Mouse (Mus musculus): ENCODE measurements around the gene Lsm6. TPM values are rescaled to one million over a fixed set of nuclear protein-coding genes. Genes with fewer than 3 reads are reported as not detected.

Lsm6 gene
- total RNA-seq (2015) (208 and 211 TPM in 2 replicates), total RNA-seq (2017) (214 and 218 TPM in 2 replicates)

GRCm38 (mm10) chr8:78820673-78821310 lies at the start of gene Lsm6:
Lsm6 (minus strand) TSS chr8:78821140.
- peak; percentile 92 for ATAC-seq (replicated peaks; ENCODE audit: poor library complexity)

DNA sequence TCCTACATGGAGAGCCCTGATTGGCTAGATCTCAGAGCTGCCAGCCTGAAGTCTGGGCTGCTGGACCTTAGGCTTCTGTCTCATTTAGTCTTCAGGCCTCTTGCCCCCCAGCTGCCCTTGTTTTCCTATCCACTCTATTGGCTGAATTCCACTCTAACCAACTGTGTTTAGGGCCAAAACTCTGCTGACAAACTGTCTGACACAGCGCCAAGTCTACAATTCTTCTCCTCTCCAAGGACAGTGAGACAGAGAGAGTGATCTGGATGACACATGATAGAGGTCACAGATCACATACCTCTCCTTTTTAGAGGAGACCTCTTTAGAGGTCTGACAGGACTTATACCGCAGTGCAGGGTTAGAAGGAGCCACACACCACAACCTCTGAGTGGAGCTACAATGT lies 46.1 kb upstream of the Lsm6 start:
- ATAC-seq (replicated peaks; ENCODE audit: poor library complexity) = no peak

DNA sequence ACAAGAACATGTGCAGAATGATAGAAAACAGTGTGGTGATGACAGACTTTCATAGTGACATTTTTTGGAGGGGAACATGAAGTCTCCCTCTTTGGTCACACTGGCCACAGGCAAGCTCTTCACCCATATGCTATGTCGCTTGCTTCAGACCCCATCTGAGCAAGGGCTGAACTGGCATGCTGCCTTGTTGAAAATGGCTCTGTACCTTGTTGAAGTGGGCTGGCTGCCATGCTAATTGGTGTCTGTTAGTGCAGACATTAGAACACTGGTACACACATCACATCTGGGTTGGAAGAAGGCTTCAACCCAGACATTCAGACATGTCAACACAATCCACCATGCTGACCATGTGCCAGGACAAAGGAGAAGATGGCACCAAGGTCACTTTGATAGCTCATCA lies 42.1 kb upstream of the Lsm6 start:
- no peak for ATAC-seq (replicated peaks; ENCODE audit: poor library complexity)

DNA sequence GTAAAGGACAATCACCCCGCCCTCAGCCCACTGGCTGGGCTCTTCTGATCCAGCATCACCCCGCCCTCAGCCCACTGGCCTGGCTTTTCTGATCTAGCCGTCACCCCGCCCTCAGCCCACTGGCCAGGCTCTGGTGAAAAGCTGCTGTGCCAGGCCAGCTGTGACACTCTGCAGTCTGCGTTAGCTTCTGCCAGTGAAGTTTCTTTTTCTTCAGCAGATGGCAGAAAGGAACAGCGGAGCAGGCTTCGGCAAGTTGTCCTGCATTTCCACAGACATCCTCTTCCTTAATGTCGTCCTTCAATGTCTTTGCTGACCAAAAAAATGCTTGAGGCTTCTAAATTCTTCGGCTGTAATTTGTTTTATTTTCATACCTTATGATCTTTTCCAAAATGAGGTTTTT lies 41.1 kb upstream of the Lsm6 start:
- ATAC-seq (replicated peaks; ENCODE audit: poor library complexity) = no peak

GRCm38 (mm10) chr8:78860789-78861188 lies 39.8 kb upstream of the Lsm6 start:
- no peak for ATAC-seq (replicated peaks; ENCODE audit: poor library complexity)

DNA sequence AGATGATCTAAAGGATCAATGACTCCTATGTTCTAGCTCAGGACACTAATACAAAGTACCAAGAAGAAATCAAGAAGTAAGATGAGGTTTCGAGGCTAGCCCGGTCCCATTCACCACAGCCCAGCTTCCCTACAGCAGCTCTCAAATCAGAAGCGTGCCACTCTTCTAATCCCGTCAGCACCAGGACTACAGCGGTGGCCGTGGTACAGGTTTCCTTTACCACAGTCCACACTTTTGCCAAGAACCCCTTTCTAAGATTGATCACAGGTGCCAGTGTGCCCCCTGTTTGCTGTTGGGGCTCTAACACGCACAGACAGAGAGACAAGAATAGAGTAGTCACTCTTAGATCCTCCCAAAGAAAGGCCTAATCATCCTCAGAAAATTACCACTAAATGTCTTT lies 36.5 kb upstream of the Lsm6 start:
- no peak for ATAC-seq (replicated peaks; ENCODE audit: poor library complexity)

- no peak for ATAC-seq (replicated peaks; ENCODE audit: poor library complexity)
These were observed 31.3 kb upstream of the Lsm6 start for GRCm38 (mm10) chr8:78852279-78852678.

DNA sequence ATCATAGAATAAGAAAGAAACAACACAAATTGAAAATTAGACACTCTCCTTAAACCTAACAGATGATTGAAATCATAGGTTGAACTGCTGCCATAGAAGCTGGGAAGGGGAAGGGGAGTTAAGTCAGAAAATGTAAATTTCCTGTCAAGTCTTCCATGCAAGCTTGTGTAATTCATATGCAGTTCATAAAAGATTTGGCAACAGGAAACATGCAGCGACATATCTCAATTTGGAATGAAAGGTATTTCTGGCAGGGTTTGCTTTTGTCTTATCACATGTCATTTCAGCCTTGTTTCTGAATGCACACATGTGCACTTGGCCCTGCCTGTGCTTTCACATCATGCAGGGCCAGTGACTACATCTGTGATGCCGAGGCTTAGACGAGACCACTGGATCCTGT lies 26.3 kb upstream of the Lsm6 start:
- ATAC-seq (replicated peaks; ENCODE audit: poor library complexity) = no peak

- no peak for ATAC-seq (replicated peaks; ENCODE audit: poor library complexity)
These were observed 23.6 kb upstream of the Lsm6 start for GRCm38 (mm10) chr8:78844559-78844958.

GRCm38 (mm10) chr8:78838656-78839413 lies 17.9 kb upstream of the Lsm6 start:
- peak; percentile 50; the same call in 1 of the 2 replicates for ATAC-seq (replicated peaks; ENCODE audit: poor library complexity)

- no peak for ATAC-seq (replicated peaks; ENCODE audit: poor library complexity)
These were observed 15.2 kb upstream of the Lsm6 start for GRCm38 (mm10) chr8:78836091-78836490.

GRCm38 (mm10) chr8:78828414-78828813 lies 7.5 kb upstream of the Lsm6 start:
- ATAC-seq (replicated peaks; ENCODE audit: poor library complexity) = no peak

DNA sequence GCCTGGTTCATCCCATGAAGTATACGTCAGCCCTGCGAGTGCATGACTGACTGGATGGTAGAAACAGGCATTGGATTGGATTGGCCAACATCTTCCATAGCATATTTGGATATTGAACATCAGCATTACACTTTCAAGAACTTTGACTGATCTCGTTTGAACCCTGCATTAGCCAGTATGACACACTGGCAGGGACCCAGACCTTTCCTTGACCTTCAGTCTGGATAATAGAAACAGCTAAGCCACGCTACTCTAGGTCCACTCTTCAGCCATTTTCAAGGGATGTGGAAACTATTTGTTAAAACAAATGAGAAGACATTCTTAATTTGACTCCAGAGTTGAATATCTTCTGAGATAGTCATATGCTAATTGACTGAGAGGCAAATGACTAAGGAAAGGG lies 3.6 kb upstream of the Lsm6 start:
- ATAC-seq (replicated peaks; ENCODE audit: poor library complexity) = no peak

DNA sequence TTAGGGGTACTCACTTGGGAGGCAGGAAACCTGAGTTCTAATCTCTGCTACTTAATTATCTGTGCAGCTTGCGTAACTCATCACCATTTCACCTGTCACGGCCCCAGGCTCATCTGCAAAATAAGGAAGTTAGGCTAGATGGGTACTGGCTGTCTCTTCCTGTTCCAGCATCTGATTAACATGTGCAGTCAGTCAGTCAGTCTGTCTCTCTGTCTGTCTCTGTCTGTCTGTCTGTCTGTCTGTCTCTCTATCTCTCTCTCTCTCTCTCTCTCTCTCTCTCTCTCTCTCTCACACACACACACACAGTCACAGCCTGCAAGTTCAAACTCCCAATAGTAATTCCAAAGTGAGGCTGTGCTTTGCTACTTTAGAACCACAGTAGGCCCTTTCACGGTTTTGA lies 967 bp downstream of the Lsm6 start:
- ATAC-seq (replicated peaks; ENCODE audit: poor library complexity) = peak; percentile 68

DNA sequence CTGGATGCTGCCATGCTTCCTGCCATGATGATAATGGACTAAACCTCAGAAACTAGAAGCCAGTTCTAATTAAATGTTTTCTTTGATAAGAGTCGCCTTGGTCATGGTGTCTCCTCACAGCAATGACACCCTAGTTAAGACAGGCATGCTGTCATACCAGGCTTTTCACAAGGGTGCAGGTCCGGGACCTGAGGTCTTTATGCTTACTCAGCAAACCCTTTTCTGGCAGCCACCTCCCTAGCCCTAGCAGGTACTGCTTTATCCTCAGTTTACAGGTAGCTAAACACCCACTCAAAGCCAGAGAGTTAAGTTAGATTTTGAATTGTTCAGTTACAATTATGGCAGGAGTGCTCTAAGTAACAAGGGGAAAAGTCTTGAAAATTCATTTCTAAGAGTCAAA lies 6.2 kb downstream of the Lsm6 start:
- ATAC-seq (replicated peaks; ENCODE audit: poor library complexity) = no peak

DNA sequence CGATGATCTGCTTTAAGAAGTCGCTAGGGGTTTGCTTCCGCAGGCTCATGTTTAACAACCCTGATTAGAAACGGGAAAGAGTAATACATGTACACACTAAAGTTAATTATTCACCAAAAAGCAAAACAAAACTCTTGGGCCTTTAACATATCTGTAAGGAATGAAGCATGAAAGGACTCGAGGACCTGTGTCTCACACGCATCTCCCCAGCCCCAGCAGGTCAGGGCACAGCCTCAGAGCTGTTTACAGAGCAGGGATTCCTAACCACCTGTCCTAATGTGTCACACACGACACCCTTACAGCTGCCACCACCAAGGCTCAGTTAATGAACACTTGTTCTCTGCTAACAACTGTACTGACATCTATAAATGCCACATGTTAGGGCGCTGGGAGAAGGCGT lies 7.9 kb downstream of the Lsm6 start:
- ATAC-seq (replicated peaks; ENCODE audit: poor library complexity) = no peak

DNA sequence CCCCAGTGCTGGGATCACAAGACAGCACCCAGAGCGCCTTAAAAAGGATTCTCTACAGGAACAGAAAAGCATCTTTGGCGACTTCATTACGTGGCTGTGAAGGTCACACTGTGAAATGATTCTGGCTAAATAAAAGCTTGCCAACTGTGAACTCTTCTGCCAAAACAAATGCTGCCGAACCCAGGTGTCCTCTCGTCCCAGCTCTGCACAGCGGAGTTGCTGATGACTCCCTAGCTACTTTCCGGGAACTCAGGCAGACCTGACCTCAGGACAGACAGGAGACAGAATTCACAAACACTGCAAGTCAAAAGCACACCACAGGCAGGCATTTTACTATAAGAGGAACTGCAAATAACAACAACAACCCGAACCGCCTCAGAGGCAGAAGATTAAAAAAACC lies 8.5 kb downstream of the Lsm6 start:
- ATAC-seq (replicated peaks; ENCODE audit: poor library complexity) = no peak

- ATAC-seq (replicated peaks; ENCODE audit: poor library complexity) = no peak
These were observed 9.2 kb downstream of the Lsm6 start for GRCm38 (mm10) chr8:78811748-78812147.

- ATAC-seq (replicated peaks; ENCODE audit: poor library complexity) = peak; percentile 93
These were observed 10.7 kb downstream of the Lsm6 start for GRCm38 (mm10) chr8:78810207-78810675.

- ATAC-seq (replicated peaks; ENCODE audit: poor library complexity) = no peak
These were observed 11.3 kb downstream of the Lsm6 start for GRCm38 (mm10) chr8:78809454-78810206.

DNA sequence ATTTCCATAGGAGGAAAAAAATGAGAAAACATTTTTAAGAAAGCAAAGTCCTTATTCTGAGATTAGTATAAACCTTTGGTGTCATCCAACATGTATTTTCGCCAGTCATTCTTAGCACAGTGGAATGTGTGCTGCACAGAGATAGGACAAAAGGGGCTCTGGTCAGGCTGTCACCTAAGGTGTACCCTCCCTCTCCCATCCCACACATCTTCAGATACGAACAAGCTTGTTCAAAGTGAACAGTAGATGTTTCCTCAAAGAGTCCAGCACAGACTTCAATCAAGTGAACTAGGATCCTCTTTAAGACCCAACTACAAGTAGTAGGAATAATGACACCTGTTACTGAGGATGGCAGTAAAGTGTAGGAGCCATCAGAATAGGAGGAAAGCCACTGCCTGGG lies 12.1 kb downstream of the Lsm6 start:
- ATAC-seq (replicated peaks; ENCODE audit: poor library complexity) = no peak

GRCm38 (mm10) chr8:78808439-78808838 lies 12.5 kb downstream of the Lsm6 start:
- no peak for ATAC-seq (replicated peaks; ENCODE audit: poor library complexity)

Measured in megakaryocyte progenitor cell, adult 5-6 weeks (primary cell).